Mouse (Mus musculus): ENCODE measurements around the gene Olfm3. TPM values are rescaled to one million over a fixed set of nuclear protein-coding genes. Genes with fewer than 3 reads are reported as not detected.

Olfm3 gene
- polyA plus RNA-seq, 1 experiment = not detected

DNA sequence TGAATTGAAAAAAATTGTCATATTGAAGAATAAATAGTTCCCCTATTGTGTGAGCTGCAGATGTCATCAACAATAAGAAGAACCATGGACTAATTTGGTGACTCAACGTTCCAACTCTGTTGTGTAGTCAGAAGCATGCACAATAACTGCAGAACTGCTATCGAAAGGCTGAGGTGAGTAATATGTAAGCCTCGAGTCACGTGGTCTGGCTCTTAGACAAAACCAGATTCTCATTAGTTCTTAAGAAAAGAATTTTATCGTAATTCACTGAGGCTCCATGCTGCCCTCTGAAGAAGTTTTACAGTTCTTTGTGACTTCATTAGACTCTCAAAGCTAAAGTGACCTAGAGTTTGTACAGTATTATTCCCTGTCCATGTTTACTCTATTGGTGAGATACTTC lies 145.2 kb downstream of the Olfm3 start:
- no peak overlapping the region for H3K27ac ChIP-seq (ENCODE audit: insufficient read depth, low read depth, low read length)
- no peaks in the 10 kb centered on the region for H3K4me1 ChIP-seq (ENCODE audit: control insufficient read depth, insufficient read depth, low read length)
- H3K4me3 ChIP-seq (ENCODE audit: insufficient read depth, low read length) = no peak overlapping the region
- TF ChIP-seq CTCF (IDR thresholded peaks at IDR 0.05; ENCODE audit: low read depth, low read length) (no peak), POLR2A (IDR thresholded peaks at IDR 0.05; ENCODE audit: borderline replicate concordance, low read depth, low read length) (no peak)

DNA sequence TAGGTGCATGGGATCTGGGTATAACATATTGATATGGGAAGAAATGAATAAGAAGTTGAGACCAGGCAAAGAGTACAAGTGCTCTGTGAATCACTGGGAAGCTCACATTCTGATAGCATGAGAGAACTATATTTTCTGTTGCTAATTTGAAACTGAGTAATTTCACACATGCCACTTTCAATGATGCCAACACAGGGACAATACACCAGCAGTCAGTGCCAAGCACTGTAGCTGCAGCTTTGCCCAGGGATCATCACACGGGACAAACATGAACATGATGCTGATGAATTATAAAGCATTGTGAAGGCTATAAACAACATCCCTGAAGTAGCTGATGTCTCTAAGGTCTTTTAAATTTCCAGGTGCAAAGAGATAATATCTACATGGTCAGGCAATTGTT lies 161.0 kb downstream of the Olfm3 start:
- Histone ChIP-seq H3K4me3 (ENCODE audit: insufficient read depth, low read length) (no peak overlapping the region), H3K4me1 (ENCODE audit: control insufficient read depth, insufficient read depth, low read length) (no peaks in the 10 kb centered on the region), H3K27ac (ENCODE audit: insufficient read depth, low read depth, low read length) (no peak overlapping the region)
- TF ChIP-seq POLR2A (IDR thresholded peaks at IDR 0.05; ENCODE audit: borderline replicate concordance, low read depth, low read length) (no peak), CTCF (IDR thresholded peaks at IDR 0.05; ENCODE audit: low read depth, low read length) (no peak)

DNA sequence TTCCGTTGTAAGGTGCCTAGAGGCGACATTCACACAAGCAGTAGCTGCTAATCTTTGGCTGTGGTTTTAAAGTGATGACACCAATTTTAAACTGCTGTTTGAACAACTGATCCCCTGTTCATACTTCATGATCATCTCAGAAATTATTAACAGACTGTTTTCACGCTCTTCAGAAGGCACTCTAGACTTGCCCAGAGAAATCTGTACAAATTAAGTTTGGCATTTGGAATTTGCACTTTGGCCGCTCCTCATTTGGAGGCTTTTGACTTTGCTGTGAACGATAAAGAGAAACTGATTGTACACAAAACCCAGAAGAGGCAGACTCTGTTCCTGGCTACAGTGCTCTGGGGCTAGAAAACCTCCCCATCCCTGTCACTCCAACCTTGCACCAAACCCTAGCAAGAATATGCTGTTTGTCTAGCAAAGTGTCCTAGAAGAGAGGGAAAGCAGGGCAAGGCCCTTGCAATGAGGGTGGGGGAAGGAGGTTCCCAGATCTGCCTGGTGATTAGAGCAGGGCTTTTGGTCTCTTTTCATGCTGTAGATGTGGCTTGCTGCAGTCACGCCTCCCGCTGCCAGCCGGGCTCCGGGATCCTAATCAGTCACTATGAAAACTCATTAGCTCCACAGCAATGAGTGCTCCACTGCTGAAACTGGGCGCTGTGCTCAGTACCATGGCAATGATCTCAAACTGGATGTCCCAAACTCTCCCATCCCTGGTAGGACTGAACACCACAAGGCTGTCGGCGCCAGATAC lies 176.7 kb downstream of the Olfm3 start:
- Histone ChIP-seq H3K27ac (ENCODE audit: insufficient read depth, low read depth, low read length) (no peak overlapping the region), H3K4me3 (ENCODE audit: insufficient read depth, low read length) (no peak overlapping the region), H3K4me1 (ENCODE audit: control insufficient read depth, insufficient read depth, low read length) (no peaks in the 10 kb centered on the region)
- TF ChIP-seq CTCF (IDR thresholded peaks at IDR 0.05; ENCODE audit: low read depth, low read length) = no peak
- no peak for TF ChIP-seq POLR2A (IDR thresholded peaks at IDR 0.05; ENCODE audit: borderline replicate concordance, low read depth, low read length)

DNA sequence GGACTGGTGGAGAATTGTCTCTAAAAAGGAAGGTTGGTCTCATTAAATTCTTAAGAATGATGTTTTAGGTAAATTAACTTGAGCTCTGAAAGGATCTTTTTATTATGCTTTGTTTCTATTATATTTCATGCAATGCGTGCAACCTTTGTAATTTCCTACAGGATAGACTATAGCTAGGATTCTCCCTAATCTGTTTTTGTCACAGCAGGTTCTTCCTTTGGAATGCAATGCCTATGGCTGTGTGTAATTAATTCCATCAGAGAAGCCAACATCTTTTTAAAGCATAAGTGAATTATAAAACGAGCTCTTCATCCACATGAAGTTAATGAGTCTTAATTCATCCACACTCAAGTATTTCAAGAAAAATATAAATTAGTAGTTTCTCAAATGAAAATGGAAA lies 177.5 kb downstream of the Olfm3 start:
- Histone ChIP-seq H3K4me3 (ENCODE audit: insufficient read depth, low read length) (no peak overlapping the region), H3K27ac (ENCODE audit: insufficient read depth, low read depth, low read length) (no peak overlapping the region), H3K4me1 (ENCODE audit: control insufficient read depth, insufficient read depth, low read length) (no peaks in the 10 kb centered on the region)
- TF ChIP-seq POLR2A (IDR thresholded peaks at IDR 0.05; ENCODE audit: borderline replicate concordance, low read depth, low read length) (no peak), CTCF (IDR thresholded peaks at IDR 0.05; ENCODE audit: low read depth, low read length) (no peak)

DNA sequence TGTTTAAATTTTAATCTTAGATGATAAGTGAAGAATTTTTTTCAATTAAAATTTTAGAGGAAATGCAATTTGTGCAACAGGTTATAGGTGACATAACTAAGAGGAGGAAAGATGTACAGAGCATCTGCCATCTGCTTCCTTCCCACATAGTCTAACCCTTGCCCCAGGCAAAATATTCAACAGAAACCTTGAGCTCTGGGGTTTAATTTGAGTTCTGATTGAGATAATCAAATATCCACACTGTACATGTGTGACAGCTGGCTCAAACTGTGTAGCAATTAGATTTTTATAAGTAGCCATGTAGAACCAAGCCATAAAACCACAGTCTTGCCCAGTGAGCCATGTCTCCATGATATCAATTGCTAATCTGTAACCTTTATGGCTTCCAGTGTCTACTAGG lies 179.1 kb downstream of the Olfm3 start:
- no peaks in the 10 kb centered on the region for H3K4me1 ChIP-seq (ENCODE audit: control insufficient read depth, insufficient read depth, low read length)
- H3K27ac ChIP-seq (ENCODE audit: insufficient read depth, low read depth, low read length) = no peak overlapping the region
- no peak overlapping the region for H3K4me3 ChIP-seq (ENCODE audit: insufficient read depth, low read length)
- TF ChIP-seq CTCF (IDR thresholded peaks at IDR 0.05; ENCODE audit: low read depth, low read length) = no peak
- TF ChIP-seq POLR2A (IDR thresholded peaks at IDR 0.05; ENCODE audit: borderline replicate concordance, low read depth, low read length) = no peak

DNA sequence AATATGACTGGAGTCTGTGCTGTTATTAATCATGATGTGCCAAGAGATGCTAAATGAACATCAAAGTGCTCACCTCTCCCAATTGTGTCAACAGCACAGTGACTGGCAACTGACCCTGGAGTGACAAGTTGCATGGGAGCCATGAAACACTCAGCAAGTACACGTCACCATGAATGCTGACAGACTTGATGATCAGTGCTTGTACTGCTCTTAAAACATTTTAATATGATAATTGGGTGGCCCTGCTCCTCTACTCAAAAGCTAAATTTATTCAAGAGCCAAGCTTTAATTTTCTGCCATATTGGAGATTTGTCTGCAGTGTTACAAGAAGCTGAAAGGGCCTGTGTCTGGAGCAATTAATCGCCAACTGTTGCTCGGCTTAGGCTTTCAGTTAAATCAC lies 184.4 kb downstream of the Olfm3 start:
- TF ChIP-seq CTCF (IDR thresholded peaks at IDR 0.05; ENCODE audit: low read depth, low read length) (no peak), POLR2A (IDR thresholded peaks at IDR 0.05; ENCODE audit: borderline replicate concordance, low read depth, low read length) (no peak)

DNA sequence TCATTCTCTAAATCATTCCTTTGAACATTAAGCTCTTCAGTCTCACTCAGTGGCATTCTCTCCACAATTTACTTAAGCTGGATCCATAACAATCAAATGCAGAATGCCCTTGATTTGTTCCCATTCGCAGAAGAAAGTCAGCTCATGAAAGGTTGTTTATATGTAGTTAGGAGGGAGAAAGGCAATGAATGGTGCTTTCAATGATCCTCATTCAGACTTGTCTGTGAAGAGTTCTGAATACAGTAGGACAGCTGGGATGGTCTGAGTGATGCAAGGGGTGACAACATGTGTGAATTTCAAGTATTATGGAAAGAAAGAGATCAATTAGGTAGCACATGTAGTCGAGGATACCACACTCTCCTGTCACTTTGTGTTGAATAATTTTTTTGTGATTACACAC lies 186.8 kb downstream of the Olfm3 start:
- no peak overlapping the region for H3K4me3 ChIP-seq (ENCODE audit: insufficient read depth, low read length)
- no peak overlapping the region for H3K27ac ChIP-seq (ENCODE audit: insufficient read depth, low read depth, low read length)
- H3K4me1 ChIP-seq (ENCODE audit: control insufficient read depth, insufficient read depth, low read length) = no peaks in the 10 kb centered on the region
- TF ChIP-seq POLR2A (IDR thresholded peaks at IDR 0.05; ENCODE audit: borderline replicate concordance, low read depth, low read length) = no peak
- no peak for TF ChIP-seq CTCF (IDR thresholded peaks at IDR 0.05; ENCODE audit: low read depth, low read length)

More for the DNA sequence above, 184.4 kb downstream of the Olfm3 start:
- Histone ChIP-seq H3K4me3 (ENCODE audit: insufficient read depth, low read length) (no peak overlapping the region), H3K27ac (ENCODE audit: insufficient read depth, low read depth, low read length) (no peak overlapping the region), H3K4me1 (ENCODE audit: control insufficient read depth, insufficient read depth, low read length) (no peaks in the 10 kb centered on the region)

DNA sequence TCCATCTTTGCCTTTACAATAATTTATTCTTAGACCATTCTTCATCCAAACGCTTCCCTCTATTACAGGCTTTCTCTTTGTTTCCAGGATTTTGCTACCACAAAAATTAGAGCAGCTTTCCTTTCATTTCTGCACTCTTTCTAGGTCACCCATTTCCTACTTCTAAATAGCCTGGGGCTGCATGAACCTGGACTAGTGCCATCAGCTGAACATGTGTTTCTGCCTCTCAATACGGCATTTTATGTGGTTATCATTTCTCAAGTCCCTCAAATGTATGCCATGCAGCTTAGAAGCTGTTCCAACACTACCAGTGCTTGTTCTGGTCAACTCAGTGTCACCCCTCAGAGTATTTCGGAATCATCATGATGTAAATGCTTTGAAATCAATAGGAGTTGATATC lies 191.6 kb downstream of the Olfm3 start:
- no peak for TF ChIP-seq POLR2A (IDR thresholded peaks at IDR 0.05; ENCODE audit: borderline replicate concordance, low read depth, low read length)
- TF ChIP-seq CTCF (IDR thresholded peaks at IDR 0.05; ENCODE audit: low read depth, low read length) = no peak
- Histone ChIP-seq H3K27ac (ENCODE audit: insufficient read depth, low read depth, low read length) (no peak overlapping the region), H3K4me1 (ENCODE audit: control insufficient read depth, insufficient read depth, low read length) (no peaks in the 10 kb centered on the region)

DNA sequence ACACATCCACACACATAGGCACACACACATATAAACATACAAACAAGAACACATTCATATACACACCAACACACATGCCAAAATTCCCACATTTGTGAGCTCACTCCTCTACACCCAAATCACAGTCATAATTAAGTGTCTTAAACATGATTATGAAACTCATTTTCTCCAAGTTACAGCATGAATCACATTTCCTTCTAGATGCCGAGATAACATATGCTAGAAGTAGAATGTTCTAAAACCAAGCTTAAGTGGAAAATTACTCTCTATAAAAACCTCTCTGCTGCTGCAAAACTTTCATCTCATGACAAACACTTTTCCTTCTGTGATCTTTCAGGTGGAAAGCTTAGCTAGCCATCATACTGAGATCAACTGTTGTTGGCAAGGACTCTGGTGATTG lies 195.7 kb downstream of the Olfm3 start:
- no peak overlapping the region for H3K4me3 ChIP-seq (ENCODE audit: insufficient read depth, low read length)
- TF ChIP-seq POLR2A (IDR thresholded peaks at IDR 0.05; ENCODE audit: borderline replicate concordance, low read depth, low read length) (no peak), CTCF (IDR thresholded peaks at IDR 0.05; ENCODE audit: low read depth, low read length) (no peak)

More for the DNA sequence above, 191.6 kb downstream of the Olfm3 start:
- H3K4me3 ChIP-seq (ENCODE audit: insufficient read depth, low read length) = no peak overlapping the region

DNA sequence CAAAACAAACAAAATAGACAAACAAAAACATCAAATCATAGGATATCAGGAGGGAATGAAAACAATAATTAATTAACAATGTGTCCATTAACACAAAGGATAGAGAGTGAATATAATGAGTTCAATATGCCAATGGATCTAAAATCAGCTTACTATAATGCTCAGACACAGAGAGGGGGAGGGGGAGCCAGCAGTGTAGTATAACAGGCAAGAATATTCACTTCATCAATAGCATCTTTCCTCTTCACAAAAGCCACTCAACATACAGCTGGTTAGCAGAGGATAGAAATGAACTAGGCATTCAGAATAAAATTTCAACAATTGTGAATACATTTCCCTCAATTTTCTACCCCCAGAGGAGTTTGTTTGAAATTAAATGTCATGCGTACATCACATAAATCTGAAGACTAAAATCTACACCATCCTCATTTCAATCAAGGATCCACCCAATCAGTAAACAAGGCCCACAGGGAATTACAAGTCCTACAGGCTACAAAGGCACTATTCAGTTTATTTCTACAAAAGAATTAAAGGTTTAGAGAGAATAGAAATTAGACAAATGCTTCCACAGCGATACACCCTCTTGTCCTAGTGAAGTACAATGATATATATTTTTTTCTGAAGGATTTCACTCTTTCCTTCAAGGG lies 200.4 kb downstream of the Olfm3 start:
- no peak for TF ChIP-seq CTCF (IDR thresholded peaks at IDR 0.05; ENCODE audit: low read depth, low read length)
- Histone ChIP-seq H3K4me1 (ENCODE audit: control insufficient read depth, insufficient read depth, low read length) (no peaks in the 10 kb centered on the region), H3K27ac (ENCODE audit: insufficient read depth, low read depth, low read length) (no peak overlapping the region), H3K4me3 (ENCODE audit: insufficient read depth, low read length) (no peak overlapping the region)

More for the DNA sequence above, 195.7 kb downstream of the Olfm3 start:
- no peaks in the 10 kb centered on the region for H3K4me1 ChIP-seq (ENCODE audit: control insufficient read depth, insufficient read depth, low read length)
- no peak overlapping the region for H3K27ac ChIP-seq (ENCODE audit: insufficient read depth, low read depth, low read length)

All from bone marrow macrophage, adult 2 months (primary cell).